Mouse (Mus musculus) kidney, embryonic 15.5 days (tissue): Measurements from ENCODE around the gene Cybc1. TPM values are rescaled to one million over a fixed set of nuclear protein-coding genes. Genes with fewer than 3 reads are reported as not detected.

Source experiments
- polyA plus RNA-seq: library from polyadenylated mRNA; unstranded; fragments of >200 nt; fragmentation: Nextera tagmentation; extraction: Ambion mirVana; gene quantifications from 2 replicates; pipeline ENCODE4 v1.2.1, GENCODE M21; 2015

Cybc1 gene
- polyA plus RNA-seq, 1 experiment from 2014 or later = 34.4 TPM

Other genes with a start within 250 kb of the Cybc1 start
- gene Csnk1d, start 238.0 kb downstream of the Cybc1 start, polyA plus RNA-seq = 129 and 140 TPM in 2 replicates
- 0.28 and 0.31 TPM in 2 replicates for gene Cd7, start 189.9 kb downstream of the Cybc1 start, polyA plus RNA-seq
- 0.06 TPM in 1 of 2 replicates, not detected in the other for gene Sectm1b, start 165.8 kb downstream of the Cybc1 start, polyA plus RNA-seq
- gene Sectm1a, start 148.1 kb downstream of the Cybc1 start, polyA plus RNA-seq = 0.34 TPM in 1 of 2 replicates, not detected in the other
- gene Tex19.2, start 110.6 kb downstream of the Cybc1 start, polyA plus RNA-seq = not detected in 2 replicates
- 0.09 TPM in 1 of 2 replicates, not detected in the other for gene Tex19.1, start 83.2 kb downstream of the Cybc1 start, polyA plus RNA-seq
- gene Uts2r, start 69.1 kb downstream of the Cybc1 start, polyA plus RNA-seq = 0.09 TPM in 1 of 2 replicates, not detected in the other
- 9.6 and 13.7 TPM in 2 replicates for gene Hexdc, start 24.9 kb downstream of the Cybc1 start, polyA plus RNA-seq
- 31.7 and 32.0 TPM in 2 replicates for gene Ogfod3, start 24.6 kb downstream of the Cybc1 start, polyA plus RNA-seq
- 53.8 and 60.5 TPM in 2 replicates for gene Narf, start 7.9 kb upstream of the Cybc1 start, polyA plus RNA-seq
- gene Foxk2, start 30.7 kb upstream of the Cybc1 start, polyA plus RNA-seq = 8.0 TPM in 2 replicates
- 87.5 and 90.5 TPM in 2 replicates for gene Wdr45b, start 125.1 kb upstream of the Cybc1 start, polyA plus RNA-seq
- gene Rab40b, start 158.9 kb upstream of the Cybc1 start, polyA plus RNA-seq = 5.5 and 6.8 TPM in 2 replicates
- gene Fn3krp, start 192.1 kb upstream of the Cybc1 start, polyA plus RNA-seq = 8.7 and 9.9 TPM in 2 replicates
- 2.6 and 2.7 TPM in 2 replicates for gene Fn3k, start 205.6 kb upstream of the Cybc1 start, polyA plus RNA-seq
- gene Tbcd, start 222.6 kb upstream of the Cybc1 start, polyA plus RNA-seq = 33.9 and 37.4 TPM in 2 replicates